Mouse (Mus musculus) lung, embryonic 14.5 days (tissue): Measurements from ENCODE around the gene Gsk3a. TPM values are rescaled to one million over a fixed set of nuclear protein-coding genes. Genes with fewer than 3 reads are reported as not detected.

Source experiments
- ATAC-seq: fragments of 200-750 bp; cut with Nextera tagmentation; 2 replicates; pipeline ENCODE4 v1.8.0; 2017; ENCODE audit warnings: mild to moderate bottlenecking, moderate TSS enrichment, moderate library complexity; ENCODE audit not compliant: insufficient read depth
- DNase-seq: peaks from one replicate; pipeline ENCODE4 v3.0.0-alpha.2; 2015
- H3K27ac ChIP-seq: fragments of 300-500 bp; sonication (generic); 2 replicates; pipeline ENCODE4 v1.5.1; 2014; ENCODE audit warnings: low read depth, mild to moderate bottlenecking, moderate library complexity
- H3K27me3 ChIP-seq: fragments of 300-500 bp; sonication (generic); 2 replicates; pipeline ENCODE4 v1.6.1; 2014; ENCODE audit warnings: low read length, control low read depth; ENCODE audit not compliant: insufficient read depth
- H3K36me3 ChIP-seq: fragments of 300-500 bp; sonication (generic); 2 replicates; pipeline ENCODE4 v1.6.1; 2014; ENCODE audit warnings: control low read depth; ENCODE audit not compliant: insufficient read depth
- H3K4me1 ChIP-seq: fragments of 300-500 bp; sonication (generic); 2 replicates; pipeline ENCODE4 v1.6.1; 2014; ENCODE audit warnings: antibody characterized with exemption, control low read depth; ENCODE audit not compliant: insufficient read depth
- H3K4me2 ChIP-seq: fragments of 300-500 bp; sonication (generic); 2 replicates; pipeline ENCODE4 v1.6.1; 2014; ENCODE audit warnings: mild to moderate bottlenecking
- H3K4me3 ChIP-seq: fragments of 300-500 bp; sonication (generic); 2 replicates; pipeline ENCODE4 v1.5.1; 2014; ENCODE audit warnings: low read depth, low read length
- H3K9ac ChIP-seq: fragments of 300-500 bp; sonication (generic); 2 replicates; pipeline ENCODE4 v1.6.1; 2014
- H3K9me3 ChIP-seq: fragments of 300-500 bp; sonication (generic); 2 replicates; pipeline ENCODE4 v1.6.1; 2016; ENCODE audit warnings: low read depth, low read length, control low read depth
- CTCF ChIP-seq: IDR thresholded peaks from 2 replicates; pipeline ENCODE4 v1.5.1; 2016; ENCODE audit warnings: antibody characterized with exemption, low read depth
- WGBS: fragments of 180-500 bp; shearing (Covaris S2); extraction: QIAGEN DNeasy Blood & Tissue Kit; methylation state at CpG from one replicate; pipeline ENCODE4 v1.1.7; 2014; 5-methylcytosine and 5-hydroxymethylcytosine counted together
- polyA plus RNA-seq: library from polyadenylated mRNA; unstranded; fragments of >200 nt; fragmentation: Nextera tagmentation; extraction: Ambion mirVana; gene quantifications from 2 replicates; pipeline ENCODE4 v1.2.1, GENCODE M21; 2014

Gsk3a gene
- polyA plus RNA-seq, 1 experiment from 2014 or later: 14.9 TPM

GRCm38 (mm10) chr7:25218705-25219415 is 18.8 kb downstream of the Gsk3a start:
- H3K4me3 ChIP-seq: peak overlapping the region; percentile 65
- WGBS: under 1% methylated on average over 53 of the region's 53 CpGs
- peak; percentile 42; the same call in 1 of the 2 replicates for TF ChIP-seq CTCF

GRCm38 (mm10) chr7:25217653-25218395 is 19.8 kb downstream of the Gsk3a start:
- 48% methylated on average over 12 of the region's 12 CpGs for WGBS
- DNase-seq (no peak), ATAC-seq (no peak)

More at GRCm38 (mm10) chr7:25218705-25219415, 18.8 kb downstream of the Gsk3a start:
- H3K27ac ChIP-seq: peak overlapping the region; percentile 69
- H3K36me3 ChIP-seq: peaks cover 9% of the 10 kb centered on the region
- no peaks in the 10 kb centered on the region for H3K27me3 ChIP-seq
- ATAC-seq (peak; percentile 7), DNase-seq (peak; percentile 62)
- peak overlapping the region; percentile 61 for H3K9ac ChIP-seq
- H3K4me2 ChIP-seq: peak overlapping the region; percentile 71
- peaks cover 11% of the 10 kb centered on the region for H3K4me1 ChIP-seq
- no peaks in the 10 kb centered on the region for H3K9me3 ChIP-seq

GRCm38 (mm10) chr7:25214172-25214571 is 23.5 kb downstream of the Gsk3a start:
- ATAC-seq: no peak

More at GRCm38 (mm10) chr7:25217653-25218395, 19.8 kb downstream of the Gsk3a start:
- Histone ChIP-seq H3K27me3 (no peaks in the 10 kb centered on the region), H3K9ac (no peak overlapping the region), H3K36me3 (peaks cover 5% of the 10 kb centered on the region; the same call in 1 of the 2 replicates), H3K4me2 (peak overlapping the region; percentile 71), H3K27ac (no peak overlapping the region), H3K9me3 (no peaks in the 10 kb centered on the region), H3K4me3 (peak overlapping the region; percentile 65), H3K4me1 (peaks cover 11% of the 10 kb centered on the region)
- no peak for TF ChIP-seq CTCF

GRCm38 (mm10) chr7:25213099-25213498 is 24.6 kb downstream of the Gsk3a start:
- Histone ChIP-seq H3K36me3 (peaks cover 5% of the 10 kb centered on the region; the same call in 1 of the 2 replicates), H3K4me2 (no peak overlapping the region), H3K4me1 (no peaks in the 10 kb centered on the region), H3K27me3 (no peaks in the 10 kb centered on the region), H3K27ac (no peak overlapping the region), H3K9ac (no peak overlapping the region), H3K9me3 (no peaks in the 10 kb centered on the region), H3K4me3 (no peak overlapping the region)
- TF ChIP-seq CTCF: no peak
- ATAC-seq (no peak), DNase-seq (no peak)
- 57% methylated on average over 3 of the region's 3 CpGs for WGBS

More at GRCm38 (mm10) chr7:25214172-25214571, 23.5 kb downstream of the Gsk3a start:
- Histone ChIP-seq H3K27ac (no peak overlapping the region), H3K9me3 (no peaks in the 10 kb centered on the region), H3K9ac (no peak overlapping the region), H3K36me3 (peaks cover 5% of the 10 kb centered on the region; the same call in 1 of the 2 replicates), H3K4me2 (no peak overlapping the region), H3K4me1 (no peaks in the 10 kb centered on the region), H3K4me3 (no peak overlapping the region), H3K27me3 (no peaks in the 10 kb centered on the region)
- WGBS: 90% methylated on average over 2 of the region's 2 CpGs
- no peak for DNase-seq
- no peak for TF ChIP-seq CTCF

- H3K27me3 ChIP-seq: no peaks in the 10 kb centered on the region
- H3K36me3 ChIP-seq: peaks cover 9% of the 10 kb centered on the region; the same call in 1 of the 2 replicates
Measured at GRCm38 (mm10) chr7:25210482-25210881, 27.2 kb downstream of the Gsk3a start.

GRCm38 (mm10) chr7:25209161-25209622 is 28.5 kb downstream of the Gsk3a start:
- Histone ChIP-seq H3K36me3 (0 out of 2 replicates have a peak, but pooled peaks cover 4% of the 10 kb centered on the region), H3K27ac (no peak overlapping the region), H3K27me3 (no peaks in the 10 kb centered on the region), H3K9ac (no peak overlapping the region), H3K4me1 (no peaks in the 10 kb centered on the region), H3K4me2 (no peak overlapping the region), H3K4me3 (no peak overlapping the region), H3K9me3 (no peaks in the 10 kb centered on the region)
- TF ChIP-seq CTCF: no peak
- ATAC-seq: no peak
- 59% methylated on average over 3 of the region's 3 CpGs for WGBS
- no peak for DNase-seq

More at GRCm38 (mm10) chr7:25210482-25210881, 27.2 kb downstream of the Gsk3a start:
- Histone ChIP-seq H3K27ac (no peak overlapping the region), H3K4me1 (no peaks in the 10 kb centered on the region), H3K4me2 (no peak overlapping the region), H3K4me3 (no peak overlapping the region), H3K9ac (no peak overlapping the region), H3K9me3 (no peaks in the 10 kb centered on the region)
- 79% methylated on average over 4 of the region's 4 CpGs for WGBS
- ATAC-seq (no peak), DNase-seq (no peak)
- no peak for TF ChIP-seq CTCF
